Mouse (Mus musculus) gastrocnemius, postnatal 25 days (tissue): Measurements from ENCODE around the gene Vmo1. TPM values are rescaled to one million over a fixed set of nuclear protein-coding genes. Genes with fewer than 3 reads are reported as not detected.
A peak's percentile ranks its signal among the peaks of the same experiment; 100 is the strongest.
"Not testable (repeated sequence)": the region's sequence is repeated elsewhere in the genome, so short reads cannot be mapped to it uniquely, and the experiment has no call there.

Experiments
- DNase-seq: peaks from one replicate; pipeline ENCODE4 v3.0.0; 2022
- total RNA-seq, 2 experiments: library from RNA; stranded (reverse); gene quantifications; 1 replicate in 1 of 2; 2 replicates in 1 of 2; pipeline ENCODE4 v1.2.3; 2021

Vmo1 gene
- total RNA-seq, 2 experiments from 2014 or later: not detected

DNA sequence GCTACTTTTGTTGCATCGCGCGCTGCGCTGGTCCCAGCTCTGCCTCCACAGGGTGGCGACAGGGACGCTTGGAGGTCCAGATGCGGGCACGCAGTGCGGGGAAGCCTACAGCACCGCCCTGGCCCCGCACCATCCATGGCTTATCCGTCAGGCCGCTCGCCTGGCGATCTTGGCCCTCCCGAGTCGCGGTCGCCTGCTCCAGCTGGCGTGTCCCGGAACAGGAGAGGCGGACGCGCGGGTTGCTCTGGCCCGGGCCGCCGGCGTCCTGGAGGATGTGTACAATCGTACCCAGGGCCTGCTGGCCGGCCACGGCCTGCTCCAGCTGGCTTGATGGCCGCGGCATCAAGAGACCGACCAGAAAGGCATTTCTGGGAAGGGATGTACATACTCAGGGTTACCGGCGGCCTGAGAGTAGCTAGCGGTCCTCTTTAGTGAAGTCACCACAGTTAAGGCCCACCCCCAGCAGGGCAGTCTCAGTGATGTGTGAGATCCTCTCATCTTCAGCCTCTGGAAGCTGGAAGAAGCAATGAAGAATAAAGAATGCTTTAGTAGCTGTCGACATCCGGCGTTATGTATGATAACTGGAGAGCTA lies 5.9 kb upstream of the Vmo1 start:
- peak; percentile 32 for DNase-seq

DNA sequence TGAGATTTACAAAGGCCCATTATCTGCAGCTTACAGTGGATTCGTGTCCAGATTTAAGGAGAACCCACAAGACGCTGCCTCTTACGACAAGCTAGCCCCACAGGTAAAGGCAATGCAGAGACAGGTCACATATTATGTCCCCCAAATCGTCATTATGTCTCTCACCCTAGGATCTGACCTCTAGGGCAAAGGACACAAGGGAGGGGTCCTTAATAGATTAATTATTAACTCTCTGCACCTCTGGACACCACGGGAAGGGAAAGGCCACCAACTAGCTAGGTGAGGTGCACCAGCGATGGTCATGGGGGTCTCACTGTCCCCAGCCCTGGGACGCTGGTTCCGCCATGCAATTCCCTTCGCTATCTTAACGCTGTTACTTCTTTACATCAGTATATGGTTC lies 4.5 kb upstream of the Vmo1 start, which contains the start of gene Gltpd2:
Gene Gltpd2 (plus strand): TSS at position 274 of the 400 bp plus-strand sequence.
- DNase-seq: no peak

DNA sequence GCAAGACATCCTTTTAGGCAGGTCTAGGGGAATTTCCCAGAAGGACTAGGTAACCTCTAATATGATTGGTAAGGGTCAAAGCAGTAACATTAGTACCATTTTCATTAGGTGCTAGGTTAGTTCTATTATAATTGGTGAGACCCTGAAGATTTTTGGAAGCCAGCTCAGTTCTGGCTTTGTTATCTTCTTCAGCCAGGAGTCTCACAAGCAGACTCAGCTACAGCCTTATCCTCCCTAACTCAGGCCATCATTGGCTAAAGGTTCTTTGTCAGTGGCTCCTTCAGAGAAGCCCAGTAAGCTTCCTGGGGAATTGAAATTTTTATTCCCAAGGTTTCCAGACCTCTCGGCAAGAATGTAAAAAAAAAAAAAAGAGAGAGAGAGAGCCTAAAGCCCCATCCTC lies 4.0 kb upstream of the Vmo1 start:
- no peak for DNase-seq

DNA sequence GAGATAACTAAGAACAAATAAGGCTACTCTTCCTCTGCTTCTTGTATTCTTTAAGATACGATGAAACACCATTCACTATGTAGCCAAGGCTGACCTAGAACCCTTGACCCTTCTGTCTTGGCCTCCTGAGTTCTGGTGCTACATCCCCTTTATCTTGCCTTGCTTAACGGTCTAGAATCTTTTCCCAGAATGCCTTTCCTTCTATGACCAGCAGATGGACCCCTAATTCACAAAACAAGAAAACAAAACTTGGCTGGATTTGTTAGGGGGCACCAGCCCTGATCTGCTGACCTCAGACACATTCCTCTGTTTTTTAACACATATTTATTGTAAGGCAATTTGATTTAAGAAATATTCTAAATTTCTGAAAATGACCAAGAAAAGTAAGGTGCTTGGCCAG lies 1.9 kb upstream of the Vmo1 start:
- no peak for DNase-seq

DNA sequence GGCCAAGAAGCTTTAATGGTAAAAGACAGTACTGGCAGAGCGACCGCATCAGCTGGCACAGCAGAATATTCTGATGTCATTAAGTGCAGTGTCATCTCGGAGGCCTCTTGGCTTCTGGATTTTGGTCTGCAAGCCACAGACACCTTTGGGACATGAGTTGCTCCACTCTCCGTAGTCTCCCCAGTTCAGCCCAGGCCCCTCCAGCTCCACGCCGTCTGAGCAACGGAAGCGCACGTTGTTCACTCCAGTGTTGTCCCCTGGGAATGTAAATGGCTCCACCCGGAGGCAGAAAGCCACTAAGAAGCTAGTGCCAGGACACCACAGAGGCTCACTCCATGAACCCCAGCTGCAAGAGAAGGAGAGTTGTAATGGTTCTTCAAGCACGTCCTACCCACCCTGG lies 896 bp downstream of the Vmo1 start:
- peak; percentile 49 for DNase-seq

DNA sequence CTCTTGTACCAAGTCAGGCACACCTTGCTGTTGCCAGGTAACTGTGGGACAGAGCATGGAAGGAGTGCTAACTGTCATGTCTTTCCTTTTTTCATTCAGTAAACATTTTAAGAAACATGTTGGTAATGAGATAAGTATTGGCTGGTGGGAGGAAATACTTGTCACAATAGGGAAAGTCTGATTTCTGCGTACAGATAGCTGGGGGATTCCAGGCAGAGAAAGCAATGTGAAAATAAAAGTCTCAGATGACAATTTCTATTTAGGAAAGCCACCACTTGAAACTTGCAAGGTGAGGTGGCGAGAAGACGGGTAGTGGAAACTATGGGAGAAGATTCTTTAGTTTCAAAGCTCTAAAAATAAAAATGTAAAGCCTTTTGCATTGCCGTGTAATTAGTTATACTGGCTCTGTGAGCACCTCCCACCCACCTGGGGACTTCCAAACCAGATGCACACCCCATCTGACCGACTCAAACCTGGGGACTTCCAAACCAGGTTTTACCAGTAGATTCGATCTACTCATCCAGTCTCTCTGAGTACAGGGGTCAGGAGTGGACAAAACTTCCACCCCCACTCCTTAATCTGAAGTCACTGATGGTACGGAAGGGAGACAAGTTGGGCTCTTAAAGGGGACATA lies 1.6 kb downstream of the Vmo1 start:
- DNase-seq: no peak

DNA sequence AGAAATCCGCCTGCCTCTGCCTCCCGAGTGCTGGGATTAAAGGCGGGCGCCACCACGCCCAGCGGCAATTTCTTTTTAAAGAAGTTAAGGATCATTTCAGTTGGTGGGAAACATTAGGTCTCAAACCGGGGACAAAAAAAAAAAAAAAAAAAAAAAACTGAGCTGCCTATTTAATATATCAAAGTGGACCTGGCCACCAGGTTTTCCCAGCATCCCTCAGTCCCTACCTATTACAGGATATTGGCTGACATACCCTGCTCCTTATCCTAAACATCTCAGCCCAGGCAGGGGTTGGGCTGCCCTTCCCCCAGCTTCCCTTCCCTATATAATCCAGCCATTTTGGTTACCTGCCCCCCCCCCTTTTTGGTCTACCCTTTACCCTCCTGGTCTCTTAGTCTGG lies 2.6 kb downstream of the Vmo1 start:
- no peak for DNase-seq

DNA sequence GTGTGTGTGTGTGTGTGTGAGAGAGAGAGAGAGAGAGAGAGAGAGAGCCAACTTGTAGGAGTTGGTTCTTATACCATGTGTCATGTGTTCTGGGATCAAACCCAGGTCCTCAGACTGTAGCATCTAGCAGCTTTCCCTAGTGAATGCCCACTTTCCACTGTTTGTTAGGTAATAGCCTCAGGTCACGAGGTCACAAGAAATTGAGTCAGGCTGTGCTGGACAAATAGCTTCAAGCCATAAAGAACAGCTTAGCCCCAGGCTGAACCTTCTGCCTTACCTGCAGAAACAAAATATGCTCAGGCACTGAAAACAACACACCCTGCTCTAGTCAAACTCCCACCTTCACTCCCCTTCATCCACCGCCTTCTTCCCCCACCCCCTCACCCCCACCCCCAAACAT lies 3.2 kb downstream of the Vmo1 start:
- no peak for DNase-seq

DNA sequence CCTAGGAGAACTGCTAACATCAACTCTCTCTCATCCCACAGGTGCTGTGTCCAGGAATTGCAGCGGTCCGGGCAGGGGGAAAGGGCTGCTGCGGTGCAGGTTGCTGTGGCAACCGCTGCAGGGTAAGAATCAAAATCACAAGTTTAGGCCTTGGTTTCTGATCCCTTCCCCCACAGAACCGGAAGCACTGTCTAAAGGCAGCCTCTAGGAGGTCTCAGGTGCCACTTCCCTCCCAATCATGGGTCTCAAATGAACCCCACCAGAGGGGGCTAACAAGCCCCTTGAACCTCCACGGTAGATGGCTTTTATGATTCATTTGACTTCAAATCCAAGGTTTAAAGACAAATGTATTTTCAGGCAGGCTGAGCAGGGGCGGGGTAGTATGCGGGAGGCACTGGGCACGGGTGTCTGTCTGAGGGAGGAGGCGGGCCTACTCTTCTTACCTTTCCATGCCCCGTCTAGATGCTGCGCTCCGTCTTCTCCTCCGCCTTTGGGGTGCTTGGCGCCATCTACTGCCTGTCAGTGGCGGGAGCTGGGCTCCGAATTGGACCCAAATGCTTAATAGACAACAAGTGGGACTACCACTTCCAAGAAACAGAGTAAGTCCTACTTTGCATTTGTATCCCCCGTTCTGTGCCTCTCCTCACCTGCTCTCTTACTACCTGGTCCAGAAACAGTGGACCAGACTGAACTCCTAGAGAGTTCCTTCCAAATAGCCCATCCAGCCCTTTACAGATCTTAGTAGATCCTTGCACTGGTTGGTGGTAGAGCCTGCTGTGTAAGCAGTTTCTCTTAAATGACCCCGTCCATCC lies 4.5 kb downstream of the Vmo1 start:
- DNase-seq: no peak

DNA sequence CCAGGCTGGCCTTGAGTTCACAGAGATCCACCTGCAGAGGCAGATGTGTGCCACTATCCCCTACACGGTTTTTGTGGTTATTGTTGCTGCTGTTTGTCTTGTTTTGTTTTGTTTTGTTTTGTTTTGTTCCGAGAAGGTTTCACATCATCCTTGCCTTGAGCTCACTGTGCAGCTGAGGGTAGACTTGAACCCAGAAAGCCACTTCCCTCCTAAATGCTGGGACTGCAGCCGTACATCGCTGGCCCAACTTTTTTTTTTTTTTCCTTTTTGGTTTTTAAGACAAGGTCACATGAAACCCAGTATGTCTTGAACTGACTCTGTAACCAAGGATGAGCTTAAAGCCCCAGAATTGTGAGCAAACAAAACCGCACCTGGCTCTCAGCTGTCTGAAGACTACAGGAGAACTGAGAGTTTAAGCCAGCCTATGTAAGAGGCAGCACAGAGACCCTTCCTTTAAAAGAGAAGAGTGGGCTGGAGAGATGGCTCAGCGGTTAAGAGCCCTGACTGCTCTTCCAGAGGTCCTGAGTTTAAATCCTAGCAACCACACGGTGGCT lies 7.4 kb downstream of the Vmo1 start:
- no peak for DNase-seq

DNA sequence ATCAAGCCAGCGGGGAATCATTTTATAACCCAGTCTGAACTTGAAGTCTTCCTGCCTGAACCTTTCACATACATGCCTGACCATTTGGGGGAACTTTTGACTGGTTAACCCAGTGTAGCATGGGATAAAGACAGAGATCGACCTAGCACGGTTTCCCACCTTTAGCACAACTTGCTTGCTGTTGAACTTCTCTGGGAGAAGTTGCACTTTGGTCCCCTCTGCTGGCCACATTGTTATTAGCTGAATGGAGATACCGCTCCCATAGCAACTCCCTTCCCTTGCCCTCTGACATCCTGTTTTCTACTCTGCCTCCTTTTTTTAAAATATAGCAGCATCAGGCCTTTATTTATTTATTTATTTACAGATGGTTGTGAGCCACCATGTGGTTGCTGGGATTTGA lies 8.0 kb downstream of the Vmo1 start:
- DNase-seq: peak; percentile 45

DNA sequence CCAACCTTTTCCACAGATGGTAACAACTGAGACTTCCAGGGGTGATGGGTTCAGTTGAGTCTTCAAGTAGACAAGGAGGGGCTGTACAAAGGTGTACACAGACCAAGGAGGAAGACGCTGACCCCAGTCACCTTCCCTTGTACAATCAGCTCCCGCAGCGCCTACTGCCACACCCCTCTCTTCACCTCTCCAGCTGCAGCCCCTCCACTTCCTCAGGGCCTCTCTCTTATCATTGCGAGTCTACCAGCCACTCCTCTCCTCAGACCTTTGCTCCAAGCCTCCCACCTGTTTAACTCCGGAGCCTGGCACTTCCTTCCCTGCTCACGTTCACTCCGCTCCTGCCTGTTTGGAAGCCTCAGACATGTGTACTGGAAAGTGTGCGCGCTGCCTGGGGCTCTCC lies 9.4 kb downstream of the Vmo1 start, which contains the start of gene Tm4sf5:
Gene Tm4sf5 (plus strand): TSS at position 275 of the 400 bp plus-strand sequence.
- no peak for DNase-seq

DNA sequence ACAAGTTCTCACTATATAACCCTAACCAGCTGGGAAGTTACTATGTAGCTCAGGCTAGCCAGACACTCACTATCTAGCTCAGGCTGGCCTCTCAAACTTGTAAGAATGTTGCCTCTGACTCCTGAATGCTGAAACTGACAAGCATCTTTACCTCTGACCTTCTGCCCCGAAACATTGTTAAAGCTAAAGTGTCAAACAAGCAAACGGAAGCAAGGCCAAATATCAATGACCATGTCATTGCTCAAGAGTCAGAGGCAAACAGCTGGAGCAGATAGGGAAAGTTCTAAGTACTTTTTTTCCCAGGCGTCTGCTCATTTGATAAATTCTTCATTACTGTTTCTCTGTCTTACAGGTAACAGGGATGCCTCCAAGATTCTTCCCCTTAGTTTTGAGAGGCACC lies 12.4 kb downstream of the Vmo1 start:
- no peak for DNase-seq

DNA sequence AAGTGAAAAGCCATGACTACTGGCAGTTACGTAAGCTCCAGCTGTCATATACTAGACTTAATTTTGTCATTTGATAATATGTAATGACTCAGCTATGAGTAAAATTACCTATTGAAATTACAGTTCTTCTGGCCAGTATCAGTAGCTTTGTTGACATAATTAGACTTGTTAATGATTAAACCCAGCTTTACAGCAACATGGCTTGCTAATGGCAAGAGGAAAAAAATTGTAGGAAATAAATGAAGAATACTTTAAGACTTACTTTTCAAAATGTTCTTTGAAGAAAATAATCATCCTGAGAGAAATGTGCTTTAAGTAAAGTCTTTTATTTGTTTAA lies 14.0 kb downstream of the Vmo1 start:
- DNase-seq: no peak

DNA sequence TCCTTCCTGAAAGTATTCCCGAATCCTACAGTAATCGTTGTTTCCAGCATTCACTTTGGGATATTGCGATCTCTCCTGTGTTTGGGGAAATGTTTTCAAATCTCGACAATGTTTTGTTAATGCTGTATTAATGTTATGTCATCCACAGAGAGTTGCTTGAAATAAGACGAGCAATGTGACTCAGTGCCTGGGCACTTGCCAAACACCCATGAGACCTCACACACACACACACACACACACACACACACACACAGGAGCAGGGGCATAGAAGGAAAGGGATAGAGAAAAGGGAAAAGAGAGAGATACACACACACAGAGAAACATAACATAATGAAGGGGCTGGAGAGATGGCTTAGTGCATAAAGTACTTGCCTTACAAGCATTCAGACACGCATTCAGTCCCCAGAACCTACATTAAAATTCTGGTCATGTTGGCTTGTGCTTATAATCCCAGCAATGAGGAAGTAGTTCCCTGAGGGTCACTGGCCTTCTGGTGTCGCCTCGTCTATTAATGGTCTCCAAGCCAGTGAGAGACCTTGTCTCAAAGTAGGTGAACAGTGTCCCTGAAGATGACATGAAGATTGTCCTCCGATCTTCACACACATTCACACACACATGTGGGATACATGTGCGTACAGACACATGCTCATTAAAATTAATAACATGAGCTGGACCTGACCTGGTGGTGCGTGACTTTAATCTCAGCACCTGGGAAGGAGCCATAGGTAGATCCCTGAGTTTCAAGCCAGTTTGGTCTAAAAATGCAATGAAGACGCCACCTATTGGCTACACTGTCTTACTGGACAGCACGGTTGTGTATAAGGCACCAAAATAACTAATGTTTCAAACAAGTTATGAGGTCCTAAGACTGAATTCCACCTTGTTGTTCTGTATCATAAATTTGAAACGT lies 14.6 kb downstream of the Vmo1 start:
- no peak for DNase-seq

DNA sequence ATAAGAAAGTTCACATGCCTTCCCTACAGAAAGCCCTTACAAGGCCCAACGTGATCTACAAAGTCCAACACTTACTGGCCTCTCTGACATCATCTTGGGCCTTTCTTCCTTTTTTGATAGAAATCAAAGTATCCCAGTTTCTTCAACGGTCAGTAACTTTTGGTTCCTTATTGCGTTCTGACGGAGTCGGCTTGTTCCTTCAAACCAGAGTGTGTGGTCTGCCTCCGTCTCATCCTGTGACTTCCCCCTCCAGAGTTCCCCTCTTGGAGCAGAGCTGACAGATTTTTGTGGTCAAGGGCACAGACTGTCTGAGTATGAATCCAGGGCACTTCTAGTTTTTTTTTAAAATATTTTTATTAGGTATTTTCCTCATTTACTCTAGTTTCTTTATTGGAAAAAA lies 24.7 kb downstream of the Vmo1 start:
- DNase-seq: no peak

DNA sequence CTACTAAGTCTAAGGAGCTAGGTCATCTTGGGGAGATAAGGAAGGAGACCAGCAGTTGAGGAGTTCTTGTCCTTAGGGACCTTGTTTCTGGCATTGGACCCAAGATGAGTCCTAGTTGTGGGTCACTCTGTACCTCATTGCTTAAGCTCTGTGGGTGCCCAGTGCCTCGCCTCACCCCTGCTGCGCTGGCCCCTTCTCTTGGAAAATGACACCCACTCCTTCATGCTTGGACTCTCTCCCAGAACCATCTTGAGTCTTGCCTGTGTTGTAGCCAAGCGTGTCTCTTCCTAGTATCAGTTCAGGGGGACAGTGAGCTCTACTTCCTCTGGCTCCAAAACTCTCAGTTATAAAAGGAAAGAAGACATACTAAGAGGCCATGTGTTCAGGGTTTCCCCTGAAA lies 25.3 kb downstream of the Vmo1 start:
- DNase-seq: peak; percentile 67

DNA sequence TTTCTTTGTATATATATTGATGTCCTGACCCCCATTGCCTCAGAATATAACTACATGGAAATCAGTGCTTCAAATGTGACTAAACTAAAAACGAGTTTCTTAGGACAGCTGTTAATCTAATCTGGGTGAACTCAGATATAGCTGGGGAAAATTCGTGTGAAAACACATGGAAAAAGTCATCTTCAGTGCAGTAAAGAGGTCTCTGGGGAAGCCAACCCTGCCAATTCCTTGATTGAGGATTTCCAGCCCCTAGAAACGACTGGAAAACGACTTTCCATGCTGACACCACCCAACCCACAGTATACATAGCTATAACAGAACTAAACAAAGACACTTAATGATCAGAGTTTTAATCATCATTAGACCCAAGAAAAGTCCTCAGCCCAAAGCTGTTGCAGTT lies 26.6 kb downstream of the Vmo1 start:
- peak; percentile 13 for DNase-seq

DNA sequence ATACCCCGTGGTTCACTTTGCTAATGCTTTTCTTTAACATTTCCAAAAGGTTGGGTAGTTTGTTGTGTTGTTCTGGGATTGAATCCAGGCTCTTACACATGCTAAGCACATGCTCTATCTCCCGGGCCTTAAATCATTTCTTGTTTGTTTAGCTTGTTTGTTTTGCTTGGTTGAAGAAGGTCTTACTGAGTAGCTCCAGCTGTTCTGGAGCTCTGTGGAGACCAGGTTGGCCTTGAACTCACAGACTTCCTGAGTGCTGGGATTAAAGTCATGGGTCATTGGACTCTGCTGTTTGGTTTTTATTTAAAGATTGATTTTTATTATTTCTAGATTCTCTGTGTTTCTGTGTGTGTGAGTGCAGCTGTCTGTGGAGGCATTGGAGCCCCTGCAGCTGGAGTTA lies 28.9 kb downstream of the Vmo1 start:
- DNase-seq: no peak

DNA sequence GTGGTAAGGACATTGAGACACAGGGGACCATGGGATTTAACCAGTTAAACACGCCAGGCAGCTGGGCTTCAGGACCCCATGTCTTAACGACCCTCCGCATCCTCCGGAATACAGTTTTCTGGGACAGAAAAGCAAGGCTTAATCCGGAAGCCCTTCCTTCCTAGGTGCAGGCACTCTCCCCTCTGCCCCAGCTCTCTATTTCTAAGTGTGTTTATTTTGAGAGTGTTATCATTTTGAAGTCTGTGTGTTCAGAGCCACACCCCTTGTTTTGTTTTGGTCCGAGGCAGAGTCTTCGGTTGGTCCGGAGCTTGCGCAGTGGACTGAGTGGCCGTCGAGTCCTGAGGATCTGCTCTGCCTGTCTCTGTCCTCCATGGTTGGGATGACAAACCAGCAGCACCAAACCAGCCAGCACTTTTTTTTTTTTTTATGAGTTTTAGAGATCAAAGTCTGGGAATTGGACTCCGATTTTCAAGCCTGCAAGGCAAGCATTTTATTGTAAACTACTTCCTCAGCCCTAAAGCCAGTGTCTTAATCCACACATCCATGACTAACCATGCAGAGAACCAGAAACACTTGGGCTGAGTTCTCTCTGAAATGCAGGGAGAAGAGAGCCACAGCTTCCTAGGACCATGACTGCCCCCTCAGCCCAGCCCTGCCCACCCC lies 39.4 kb downstream of the Vmo1 start:
- DNase-seq: no peak

DNA sequence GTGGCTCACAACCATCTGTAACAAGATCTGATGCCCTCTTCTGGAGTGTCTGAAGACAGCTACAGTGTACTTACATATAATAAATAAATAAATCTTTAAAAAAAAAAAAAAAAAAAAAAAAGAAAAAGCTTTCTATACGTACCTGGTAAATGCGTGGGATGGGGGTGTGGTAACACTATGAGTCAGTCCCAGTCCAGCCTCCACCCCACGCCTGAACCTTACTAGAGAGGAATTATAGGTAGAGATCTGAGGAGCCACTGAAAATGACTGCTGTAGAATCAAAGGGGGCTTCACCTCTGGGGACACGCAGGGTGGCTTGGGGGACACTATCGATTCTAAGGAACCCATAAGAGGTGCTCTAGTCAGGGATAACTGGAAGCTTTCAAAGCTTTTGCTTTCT lies 41.1 kb downstream of the Vmo1 start:
- not testable (repeated sequence) for DNase-seq

DNA sequence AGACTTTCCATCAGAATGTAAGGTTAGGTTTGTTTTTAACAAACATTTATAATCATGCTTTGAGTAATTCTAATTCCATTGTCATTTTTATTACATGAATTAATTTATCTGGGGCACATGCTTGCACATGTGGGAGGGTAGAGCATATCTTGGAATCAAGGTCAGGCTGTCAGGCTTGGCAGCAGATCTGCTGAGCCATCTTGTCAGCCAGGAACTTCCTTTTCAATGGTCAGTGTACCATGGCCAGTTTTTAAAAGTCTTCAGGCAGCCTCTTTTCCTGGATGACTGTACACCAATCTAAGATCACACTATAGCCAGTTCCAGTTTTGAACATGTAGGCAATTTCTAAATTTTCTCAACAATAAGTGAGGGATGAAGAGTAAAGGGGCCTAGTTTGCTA lies 41.7 kb downstream of the Vmo1 start:
- no peak for DNase-seq
